Mouse (Mus musculus): Measurements from ENCODE around the gene Ly6c1.
"Not testable (repeated sequence)": the region's sequence is repeated elsewhere in the genome, so short reads cannot be mapped to it uniquely, and the experiment has no call there.

Gene Ly6c1

GRCm38 (mm10) chr15:75048642-75049261 is at the start of gene Ly6c1:
TSS of gene Ly6c1 (minus strand) at chr15:75048830.
- DNase-seq = not testable (repeated sequence)

- DNase-seq = not testable (repeated sequence)
Measured at GRCm38 (mm10) chr15:75088041-75088440, 39.4 kb upstream of the Ly6c1 start.

GRCm38 (mm10) chr15:75069965-75070364 is 21.3 kb upstream of the Ly6c1 start:
- DNase-seq = no peak

GRCm38 (mm10) chr15:75062030-75062574 is 13.5 kb upstream of the Ly6c1 start:
- peak; percentile 46 to 57 for DNase-seq

GRCm38 (mm10) chr15:75060505-75060904 is 11.9 kb upstream of the Ly6c1 start:
- DNase-seq = peak; percentile 27 to 38

- no peak for DNase-seq
Measured at GRCm38 (mm10) chr15:75055985-75056384, 7.4 kb upstream of the Ly6c1 start.

GRCm38 (mm10) chr15:75055425-75055824 is 6.8 kb upstream of the Ly6c1 start:
- DNase-seq = not testable (repeated sequence)

GRCm38 (mm10) chr15:75052414-75052813 is 3.8 kb upstream of the Ly6c1 start:
- peak; percentile 23 to 45 for DNase-seq

GRCm38 (mm10) chr15:75051141-75051540 is 2.5 kb upstream of the Ly6c1 start:
- not testable (repeated sequence) for DNase-seq

GRCm38 (mm10) chr15:75050593-75050992 is 2.0 kb upstream of the Ly6c1 start:
- not testable (repeated sequence) for DNase-seq

GRCm38 (mm10) chr15:75049811-75050210 is 1.2 kb upstream of the Ly6c1 start:
- DNase-seq = not testable (repeated sequence)

- DNase-seq = not testable (repeated sequence)
Measured at GRCm38 (mm10) chr15:75047970-75048320, 685 bp downstream of the Ly6c1 start.

- DNase-seq = not testable (repeated sequence)
Measured at GRCm38 (mm10) chr15:75047313-75047969, 1.2 kb downstream of the Ly6c1 start.

GRCm38 (mm10) chr15:75045501-75045900 is 3.1 kb downstream of the Ly6c1 start:
- not testable (repeated sequence) for DNase-seq

- not testable (repeated sequence) for DNase-seq
Measured at GRCm38 (mm10) chr15:75021020-75021759, 27.4 kb downstream of the Ly6c1 start.

GRCm38 (mm10) chr15:75019446-75019845 is 29.2 kb downstream of the Ly6c1 start:
- DNase-seq = not testable (repeated sequence)
